Mouse (Mus musculus) heart, embryonic 12.5 days (tissue): ENCODE measurements at regions not wholly inside any gene's neighbourhood (a gene's known extent, or its start where the extent isn't known, plus 50 kb on each side); places are given as distances from the start of the nearest gene placed in this dataset.

Source experiments
- ATAC-seq: fragments of 200-750 bp; cut with Nextera tagmentation; 2 replicates; pipeline ENCODE4 v1.8.0; 2017; ENCODE audit warnings: moderate TSS enrichment, moderate library complexity; ENCODE audit not compliant: insufficient number of reproducible peaks, low FRiP score
- H3K27ac ChIP-seq: fragments of 300-500 bp; sonication (generic); 2 replicates; pipeline ENCODE4 v1.5.1; 2016; ENCODE audit warnings: mild to moderate bottlenecking, moderate library complexity; ENCODE audit not compliant: poor library complexity, severe bottlenecking
- H3K27me3 ChIP-seq: fragments of 300-500 bp; sonication (generic); replicated peaks from 2 replicates; pipeline ENCODE4 v1.6.1; 2016; ENCODE audit warnings: mild to moderate bottlenecking, moderate library complexity
- H3K36me3 ChIP-seq: fragments of 300-500 bp; sonication (generic); 2 replicates; pipeline ENCODE4 v1.6.1; 2016; ENCODE audit warnings: mild to moderate bottlenecking, moderate library complexity
- H3K4me1 ChIP-seq: fragments of 300-500 bp; sonication (generic); replicated peaks from 2 replicates; pipeline ENCODE4 v1.6.1; 2016; ENCODE audit warnings: mild to moderate bottlenecking
- H3K4me2 ChIP-seq: fragments of 300-500 bp; sonication (generic); 2 replicates; pipeline ENCODE4 v1.6.1; 2016; ENCODE audit warnings: mild to moderate bottlenecking, moderate library complexity
- H3K4me3 ChIP-seq: fragments of 300-500 bp; sonication (generic); 2 replicates; pipeline ENCODE4 v1.5.1; 2016; ENCODE audit warnings: mild to moderate bottlenecking
- H3K9ac ChIP-seq: fragments of 300-500 bp; sonication (generic); 2 replicates; pipeline ENCODE4 v1.6.1; 2016; ENCODE audit warnings: mild to moderate bottlenecking, moderate library complexity
- H3K9me3 ChIP-seq: fragments of 300-500 bp; sonication (generic); replicated peaks from 2 replicates; pipeline ENCODE4 v1.6.1; 2016; ENCODE audit warnings: mild to moderate bottlenecking, moderate library complexity
- WGBS: fragments of 180-500 bp; shearing (Covaris S2); methylation state at CpG from one replicate; pipeline ENCODE4 v1.1.7; 2016; 5-methylcytosine and 5-hydroxymethylcytosine counted together

DNA sequence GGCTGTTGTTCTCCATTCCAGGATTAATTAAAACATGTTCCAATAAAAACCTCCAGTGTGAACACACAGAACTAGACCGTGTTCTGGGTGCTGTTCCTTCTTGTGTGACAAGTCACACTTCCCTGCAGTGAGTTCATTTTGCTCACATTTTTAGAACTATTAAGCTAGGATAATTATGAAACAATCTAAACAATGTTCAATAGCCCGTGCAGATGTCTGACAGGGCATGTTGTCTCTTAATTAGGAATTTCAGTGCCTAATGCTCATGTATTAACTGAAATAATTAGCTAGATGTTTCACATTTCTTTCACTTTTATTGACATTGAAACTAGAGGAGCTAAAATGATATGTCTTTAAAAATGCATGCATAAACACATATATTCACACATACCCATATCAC, 291.5 kb downstream of the Rergl start:
- Histone ChIP-seq H3K4me2 (no peak overlapping the region), H3K4me1 (no peaks in the 10 kb centered on the region), H3K36me3 (no peaks in the 10 kb centered on the region), H3K4me3 (no peak overlapping the region), H3K9ac (no peak overlapping the region), H3K27ac (no peak overlapping the region), H3K9me3 (no peaks in the 10 kb centered on the region), H3K27me3 (no peaks in the 10 kb centered on the region)
- 74% methylated on average over 2 of the region's 2 CpGs for WGBS
- no peak for ATAC-seq

DNA sequence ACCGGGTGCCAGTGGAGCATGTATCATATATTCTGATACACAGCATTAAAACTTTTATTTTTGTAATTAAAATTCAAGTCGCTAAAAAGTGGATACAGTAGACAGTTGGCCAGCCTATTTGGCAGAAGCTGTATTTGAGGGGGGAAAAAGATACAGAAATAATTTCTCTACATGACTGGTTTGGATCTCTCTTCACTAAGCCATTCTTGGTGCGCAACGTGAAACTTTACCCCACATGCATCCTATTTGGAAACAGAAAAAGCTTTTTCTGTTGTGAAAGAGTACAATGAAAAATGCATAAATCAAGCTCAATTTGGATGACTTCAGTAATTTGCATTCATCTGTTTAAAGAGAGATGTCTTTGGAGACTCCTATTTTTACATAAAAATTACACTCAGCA, 303.2 kb downstream of the Rergl start:
- Histone ChIP-seq H3K4me1 (no peaks in the 10 kb centered on the region), H3K36me3 (no peaks in the 10 kb centered on the region), H3K9ac (no peak overlapping the region), H3K4me2 (no peak overlapping the region), H3K27me3 (no peaks in the 10 kb centered on the region), H3K27ac (no peak overlapping the region), H3K9me3 (no peaks in the 10 kb centered on the region), H3K4me3 (no peak overlapping the region)
- 82% methylated on average over 4 of the region's 4 CpGs for WGBS
- ATAC-seq = no peak

DNA sequence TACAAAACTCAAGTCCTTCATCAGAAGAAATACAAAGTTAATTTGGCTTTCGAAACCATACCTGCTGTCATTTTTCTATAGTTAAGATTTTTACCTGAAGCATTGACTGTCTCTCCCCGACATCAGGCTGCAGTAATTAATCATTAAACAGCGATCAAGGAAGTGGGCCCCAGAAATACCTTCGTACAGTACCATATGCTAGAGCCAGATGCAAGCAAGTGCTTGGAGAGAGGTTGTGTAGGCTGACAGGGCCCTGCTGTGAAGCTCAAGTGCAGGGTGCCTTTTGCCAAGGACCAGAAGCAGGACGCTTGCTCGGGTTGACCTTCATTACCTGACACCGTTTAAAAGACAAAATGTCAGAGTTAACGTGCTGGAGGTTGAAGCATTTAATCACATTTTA, 315.3 kb downstream of the Rergl start:
- Histone ChIP-seq H3K36me3 (no peaks in the 10 kb centered on the region), H3K4me2 (no peak overlapping the region), H3K4me3 (no peak overlapping the region), H3K27me3 (no peaks in the 10 kb centered on the region), H3K9ac (no peak overlapping the region), H3K4me1 (no peaks in the 10 kb centered on the region), H3K9me3 (no peaks in the 10 kb centered on the region), H3K27ac (no peak overlapping the region)
- WGBS = 72% methylated on average over 8 of the region's 8 CpGs
- ATAC-seq = no peak

DNA sequence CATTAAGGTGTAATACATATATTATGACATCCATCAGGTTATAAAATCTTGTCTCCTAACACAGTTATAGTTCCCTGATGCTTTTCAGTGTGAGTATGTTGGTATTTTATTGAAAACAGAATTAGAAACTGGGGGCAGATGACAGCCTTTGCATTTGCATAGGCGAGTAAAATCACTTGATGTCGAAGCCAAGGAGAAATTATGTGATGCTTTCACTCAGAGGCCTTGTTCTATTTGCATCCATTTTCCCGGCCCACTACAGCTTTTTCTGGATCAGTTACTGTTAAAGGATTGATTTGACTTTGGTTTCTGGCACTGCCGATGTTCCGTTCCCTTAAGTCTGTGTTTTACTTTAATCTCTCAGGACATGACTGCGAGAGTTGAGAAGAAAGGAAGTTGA, 341.4 kb downstream of the Rergl start:
- Histone ChIP-seq H3K9ac (no peak overlapping the region), H3K4me2 (no peak overlapping the region), H3K9me3 (no peaks in the 10 kb centered on the region), H3K4me3 (no peak overlapping the region), H3K4me1 (no peaks in the 10 kb centered on the region), H3K36me3 (no peaks in the 10 kb centered on the region), H3K27me3 (no peaks in the 10 kb centered on the region), H3K27ac (no peak overlapping the region)
- 82% methylated on average over 6 of the region's 6 CpGs for WGBS
- no peak for ATAC-seq

DNA sequence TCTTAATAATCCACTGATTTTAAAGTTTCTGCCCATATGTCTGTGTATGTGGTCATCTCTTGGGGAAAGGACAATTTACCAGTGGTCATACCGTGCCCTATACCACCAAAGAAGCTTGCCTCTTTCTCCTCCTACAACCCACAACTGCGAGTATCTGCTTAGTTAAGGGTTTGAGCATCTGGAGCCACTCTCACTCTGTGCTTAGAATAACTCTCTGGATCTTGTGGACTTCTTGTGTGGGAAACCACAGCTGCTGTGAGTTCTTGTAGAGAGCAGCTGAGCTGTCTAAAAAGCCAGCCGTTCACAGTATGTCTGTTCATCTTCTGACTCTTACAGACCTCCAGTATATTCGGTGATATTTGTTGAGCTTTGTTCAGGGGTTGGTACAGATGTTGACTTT, 342.0 kb downstream of the Rergl start:
- WGBS = 74% methylated on average over 4 of the region's 4 CpGs
- H3K4me2 ChIP-seq = no peak overlapping the region
- no peaks in the 10 kb centered on the region for H3K9me3 ChIP-seq
- H3K27me3 ChIP-seq = no peaks in the 10 kb centered on the region
- ATAC-seq = no peak
- H3K9ac ChIP-seq = no peak overlapping the region
- no peaks in the 10 kb centered on the region for H3K36me3 ChIP-seq
- no peak overlapping the region for H3K27ac ChIP-seq
- no peaks in the 10 kb centered on the region for H3K4me1 ChIP-seq
- no peak overlapping the region for H3K4me3 ChIP-seq

DNA sequence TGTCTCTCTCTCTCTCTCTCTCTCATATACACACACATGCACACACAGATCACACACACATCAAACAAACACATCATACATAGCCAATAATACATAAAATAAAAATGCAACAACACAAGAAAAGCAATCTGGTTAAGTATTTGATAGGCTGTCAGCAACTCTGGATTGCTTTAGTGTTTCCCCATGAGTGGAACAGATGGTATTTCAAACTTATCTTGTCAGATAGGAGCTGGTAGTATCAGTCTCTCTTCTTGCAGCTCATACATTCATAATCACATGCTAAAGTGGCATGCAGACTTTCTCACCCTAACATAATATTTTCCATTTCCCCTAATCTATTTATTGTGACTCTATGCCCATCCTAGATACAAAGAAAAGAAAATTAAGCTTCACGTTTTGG, 347.0 kb downstream of the Rergl start:
- Histone ChIP-seq H3K9me3 (no peaks in the 10 kb centered on the region), H3K9ac (no peak overlapping the region), H3K27me3 (no peaks in the 10 kb centered on the region), H3K36me3 (no peaks in the 10 kb centered on the region), H3K4me3 (no peak overlapping the region), H3K27ac (no peak overlapping the region), H3K4me1 (no peaks in the 10 kb centered on the region), H3K4me2 (no peak overlapping the region)
- WGBS = 65% methylated on average over 1 of the region's 1 CpGs
- no peak for ATAC-seq

DNA sequence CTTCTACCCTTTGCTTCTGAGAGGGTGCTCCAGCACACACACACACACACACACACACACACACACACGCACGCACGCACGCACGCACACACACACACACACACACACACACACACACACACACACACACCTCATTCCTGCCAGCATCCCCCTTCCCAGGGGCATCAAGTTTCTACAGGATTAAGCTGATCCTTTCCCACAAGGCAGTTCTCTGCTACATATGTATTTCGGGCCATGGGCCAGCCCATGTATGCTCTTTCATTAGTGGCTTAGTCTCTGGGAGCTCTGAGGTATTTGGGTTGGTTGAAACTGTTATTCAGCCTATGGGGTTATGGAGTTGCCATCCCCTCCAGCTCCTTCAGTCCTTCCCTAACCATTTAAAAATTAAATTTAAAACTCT, 366.1 kb downstream of the Rergl start:
- H3K27me3 ChIP-seq = no peaks in the 10 kb centered on the region
- no peak overlapping the region for H3K4me3 ChIP-seq
- no peaks in the 10 kb centered on the region for H3K9me3 ChIP-seq
- H3K4me1 ChIP-seq = no peaks in the 10 kb centered on the region
- no peak for ATAC-seq
- no peak overlapping the region for H3K9ac ChIP-seq
- no peak overlapping the region for H3K4me2 ChIP-seq
- no peak overlapping the region for H3K27ac ChIP-seq
- H3K36me3 ChIP-seq = no peaks in the 10 kb centered on the region
- 63% methylated on average over 1 of the region's 6 CpGs for WGBS

DNA sequence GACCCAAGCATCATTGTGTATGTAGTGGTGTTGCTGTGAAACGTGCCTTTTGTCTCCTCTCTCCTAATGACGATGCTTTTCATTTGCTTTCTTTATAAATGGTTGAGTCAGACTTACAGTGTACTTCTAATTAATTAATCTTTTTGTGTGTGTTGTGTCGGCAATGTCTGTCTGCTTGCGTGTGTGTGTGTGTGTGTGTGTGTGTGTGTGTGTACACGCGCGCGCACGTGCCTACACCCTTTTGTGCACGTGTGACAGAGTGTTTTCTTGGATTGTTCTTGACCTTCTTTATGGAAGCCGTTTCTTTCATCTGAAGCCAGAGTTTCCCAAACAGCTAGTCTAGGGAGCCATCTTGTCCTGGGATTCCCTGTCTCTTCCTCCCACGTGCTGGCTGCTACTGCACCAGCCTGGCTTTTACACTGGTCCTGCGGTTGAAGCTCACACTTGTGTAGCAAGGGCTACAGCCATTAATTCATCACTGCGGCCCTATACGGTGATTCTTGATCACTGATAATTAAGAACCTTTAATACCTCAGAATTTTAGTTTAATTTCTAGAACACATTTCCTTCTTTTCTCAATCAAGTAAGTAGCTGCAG, 369.6 kb downstream of the Rergl start:
- no peaks in the 10 kb centered on the region for H3K9me3 ChIP-seq
- H3K4me1 ChIP-seq = no peaks in the 10 kb centered on the region
- no peak overlapping the region for H3K9ac ChIP-seq
- no peak overlapping the region for H3K4me3 ChIP-seq
- no peak for ATAC-seq
- H3K36me3 ChIP-seq = no peaks in the 10 kb centered on the region
- H3K27ac ChIP-seq = no peak overlapping the region
- no peaks in the 10 kb centered on the region for H3K27me3 ChIP-seq
- WGBS = 87% methylated on average over 15 of the region's 15 CpGs
- no peak overlapping the region for H3K4me2 ChIP-seq

DNA sequence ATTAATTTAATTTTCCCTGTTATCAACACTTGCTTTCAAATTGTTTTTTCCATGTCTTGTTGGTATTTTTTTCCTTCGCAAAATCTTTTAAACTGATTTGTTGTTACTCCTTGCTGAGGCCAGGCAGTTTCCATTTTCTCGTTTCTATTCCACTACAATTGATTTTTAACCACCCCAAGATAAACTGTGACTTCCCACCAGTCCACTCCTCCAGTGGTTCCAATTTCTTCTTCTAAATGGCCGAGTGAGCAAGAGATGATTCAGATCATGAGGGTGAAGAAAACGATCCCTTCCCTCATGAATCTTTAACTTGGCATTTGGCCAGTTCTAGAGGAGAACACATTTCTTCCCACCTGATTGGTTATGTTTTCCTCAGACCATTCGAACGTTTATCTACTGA, 393.5 kb downstream of the Rergl start:
- Histone ChIP-seq H3K9ac (no peak overlapping the region), H3K4me1 (no peaks in the 10 kb centered on the region), H3K4me3 (no peak overlapping the region), H3K9me3 (no peaks in the 10 kb centered on the region), H3K4me2 (no peak overlapping the region), H3K27me3 (no peaks in the 10 kb centered on the region), H3K36me3 (no peaks in the 10 kb centered on the region), H3K27ac (no peak overlapping the region)
- 69% methylated on average over 6 of the region's 6 CpGs for WGBS
- no peak for ATAC-seq

DNA sequence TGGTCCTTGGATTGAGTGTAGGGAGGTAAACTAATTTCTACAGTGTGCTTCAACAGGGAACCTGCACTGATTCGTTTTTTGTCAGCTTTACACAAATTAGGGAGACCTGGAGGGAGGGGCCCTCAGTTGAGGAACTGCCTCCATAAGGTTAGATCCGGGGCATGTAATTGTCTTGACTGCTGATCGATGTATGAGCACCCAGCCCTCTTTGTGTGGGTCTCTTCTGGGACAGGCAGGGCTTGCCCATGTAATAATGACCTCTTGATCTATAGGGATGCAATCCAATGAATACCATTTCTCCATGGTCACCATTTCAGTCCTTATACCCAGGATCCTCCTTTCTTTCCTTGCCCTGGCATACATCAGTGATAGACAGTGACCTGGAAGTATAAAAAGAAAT, 398.4 kb downstream of the Rergl start:
- H3K4me2 ChIP-seq = no peak overlapping the region
- no peak overlapping the region for H3K9ac ChIP-seq
- H3K4me3 ChIP-seq = no peak overlapping the region
- no peaks in the 10 kb centered on the region for H3K36me3 ChIP-seq
- no peak overlapping the region for H3K27ac ChIP-seq
- H3K9me3 ChIP-seq = no peaks in the 10 kb centered on the region
- H3K4me1 ChIP-seq = no peaks in the 10 kb centered on the region
- no peaks in the 10 kb centered on the region for H3K27me3 ChIP-seq
- 62% methylated on average over 3 of the region's 3 CpGs for WGBS
- no peak for ATAC-seq

DNA sequence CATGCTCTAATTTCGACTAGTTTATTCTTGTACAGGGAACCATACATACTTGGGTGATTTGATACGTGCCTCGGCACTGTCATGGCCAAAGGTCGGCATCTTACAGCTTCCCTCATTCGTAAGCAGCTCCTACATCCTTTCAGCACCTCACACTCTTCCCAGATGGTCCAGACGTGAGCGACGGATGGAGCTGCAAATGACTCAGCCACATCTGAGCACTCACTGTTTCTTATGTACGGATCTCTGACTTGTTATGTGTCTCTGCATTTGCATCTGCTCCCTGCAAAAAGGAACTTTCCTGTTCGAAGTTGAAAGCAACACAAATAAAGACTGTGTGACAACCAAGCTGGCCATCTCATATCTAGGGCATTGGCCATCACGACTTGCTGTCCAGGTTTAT, 402.5 kb downstream of the Rergl start:
- H3K4me3 ChIP-seq = no peak overlapping the region
- H3K27me3 ChIP-seq = no peaks in the 10 kb centered on the region
- no peak overlapping the region for H3K9ac ChIP-seq
- whole genome bisulfite sequencing = 82% methylated on average over 11 of the region's 11 CpGs
- no peaks in the 10 kb centered on the region for H3K4me1 ChIP-seq
- no peak for ATAC-seq
- no peak overlapping the region for H3K4me2 ChIP-seq
- H3K27ac ChIP-seq = no peak overlapping the region
- H3K9me3 ChIP-seq = no peaks in the 10 kb centered on the region
- H3K36me3 ChIP-seq = no peaks in the 10 kb centered on the region

DNA sequence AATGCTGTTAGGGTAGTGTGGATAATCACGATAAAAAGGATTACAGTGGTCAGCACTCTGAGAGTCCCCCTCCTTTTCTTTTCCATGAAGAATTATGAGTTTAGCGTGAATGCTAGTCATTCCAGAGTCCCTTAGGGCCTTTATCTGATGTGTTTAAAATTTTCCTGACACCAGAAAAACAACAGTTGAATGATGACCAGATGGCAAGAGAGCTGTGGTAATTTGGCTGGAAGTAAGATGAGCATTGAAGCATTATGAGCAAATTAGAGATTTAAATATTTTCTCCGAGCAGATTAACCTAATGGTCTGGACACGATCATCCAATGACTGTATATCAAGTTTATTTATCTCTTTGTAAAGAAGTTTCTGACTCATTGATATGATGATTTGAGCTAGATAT, 417.1 kb upstream of the Igbp1b start:
- Histone ChIP-seq H3K27ac (no peak overlapping the region), H3K4me1 (no peaks in the 10 kb centered on the region), H3K27me3 (no peaks in the 10 kb centered on the region), H3K9me3 (no peaks in the 10 kb centered on the region), H3K9ac (no peak overlapping the region), H3K4me2 (no peak overlapping the region), H3K4me3 (no peak overlapping the region), H3K36me3 (no peaks in the 10 kb centered on the region)
- 69% methylated on average over 4 of the region's 4 CpGs for WGBS
- ATAC-seq = no peak
